Mouse (Mus musculus) heart, postnatal 4 days (tissue): Measurements from ENCODE around the gene Smpd1. TPM values are rescaled to one million over a fixed set of nuclear protein-coding genes. Genes with fewer than 3 reads are reported as not detected.

Experiments
- DNase-seq: peaks from one replicate; pipeline ENCODE4 v3.0.0; 2021
- total RNA-seq, 2 experiments: library from RNA; stranded (reverse); gene quantifications; 2 replicates each; pipeline ENCODE4 v1.2.3; 2021

Gene Smpd1
- total RNA-seq, 2 experiments from 2014 or later: 101 to 103 TPM

GRCm38 (mm10) chr7:105563367-105563766 lies 9.2 kb downstream of the Smpd1 start:
- no peak for DNase-seq

- DNase-seq: peak; percentile 73
Measured at GRCm38 (mm10) chr7:105565071-105565836, 11.1 kb downstream of the Smpd1 start.

GRCm38 (mm10) chr7:105568583-105568982 lies 14.4 kb downstream of the Smpd1 start:
- DNase-seq: no peak

- DNase-seq: no peak
Measured at GRCm38 (mm10) chr7:105568988-105569471, 14.9 kb downstream of the Smpd1 start.

- no peak for DNase-seq
Measured at GRCm38 (mm10) chr7:105569512-105570496, 15.6 kb downstream of the Smpd1 start.

- no peak for DNase-seq
Measured at GRCm38 (mm10) chr7:105570756-105571155, 16.6 kb downstream of the Smpd1 start.

GRCm38 (mm10) chr7:105572949-105573348 lies 18.8 kb downstream of the Smpd1 start:
- no peak for DNase-seq

GRCm38 (mm10) chr7:105574537-105574936 lies 20.4 kb downstream of the Smpd1 start:
- no peak for DNase-seq

- no peak for DNase-seq
Measured at GRCm38 (mm10) chr7:105576166-105576748, 22.1 kb downstream of the Smpd1 start.

- DNase-seq: no peak
Measured at GRCm38 (mm10) chr7:105577377-105577871, 23.3 kb downstream of the Smpd1 start.

GRCm38 (mm10) chr7:105578481-105578880 lies 24.3 kb downstream of the Smpd1 start:
- DNase-seq: no peak

GRCm38 (mm10) chr7:105580627-105581089 lies 26.5 kb downstream of the Smpd1 start:
- peak; percentile 28 for DNase-seq

- DNase-seq: peak; percentile 81
Measured at GRCm38 (mm10) chr7:105581094-105581703, 27.0 kb downstream of the Smpd1 start, which contains the start of gene Apbb1. Apbb1 (minus strand) TSS chr7:105581653.

- DNase-seq: no peak
Measured at GRCm38 (mm10) chr7:105581959-105582358, 27.8 kb downstream of the Smpd1 start.

GRCm38 (mm10) chr7:105588325-105588912 lies 34.3 kb downstream of the Smpd1 start:
- DNase-seq: no peak

- no peak for DNase-seq
Measured at GRCm38 (mm10) chr7:105590097-105590496, 35.9 kb downstream of the Smpd1 start.

GRCm38 (mm10) chr7:105602860-105603623 lies 48.9 kb downstream of the Smpd1 start:
- DNase-seq: peak; percentile 82
